Mouse (Mus musculus) kidney, adult 18-20 months (tissue): ENCODE measurements around the gene Rmi2.

Experiments used
- DNase-seq: peaks from one replicate; pipeline ENCODE4 v3.0.0; 2021

The Rmi2 gene

DNA sequence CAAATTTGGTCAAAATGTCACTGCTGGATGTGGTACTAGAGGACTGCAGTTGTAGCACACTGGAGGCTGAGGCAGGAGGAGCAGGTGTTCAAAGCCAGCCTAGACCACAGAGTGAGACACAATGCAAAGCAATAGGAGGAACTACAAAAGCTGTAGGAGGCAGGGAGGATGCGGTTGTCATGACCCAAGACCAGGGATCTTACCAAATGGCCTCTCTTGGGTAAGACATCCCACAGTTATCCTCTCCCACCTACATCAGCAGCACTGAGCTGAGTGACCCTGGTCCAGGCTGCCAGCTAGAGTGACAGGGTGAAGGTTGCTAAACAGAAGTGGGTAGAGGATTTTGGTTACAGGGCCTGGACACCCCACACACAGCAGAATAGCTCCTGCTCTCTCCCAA, 92.2 kb downstream of the Rmi2 start:
- no peak for DNase-seq

DNA sequence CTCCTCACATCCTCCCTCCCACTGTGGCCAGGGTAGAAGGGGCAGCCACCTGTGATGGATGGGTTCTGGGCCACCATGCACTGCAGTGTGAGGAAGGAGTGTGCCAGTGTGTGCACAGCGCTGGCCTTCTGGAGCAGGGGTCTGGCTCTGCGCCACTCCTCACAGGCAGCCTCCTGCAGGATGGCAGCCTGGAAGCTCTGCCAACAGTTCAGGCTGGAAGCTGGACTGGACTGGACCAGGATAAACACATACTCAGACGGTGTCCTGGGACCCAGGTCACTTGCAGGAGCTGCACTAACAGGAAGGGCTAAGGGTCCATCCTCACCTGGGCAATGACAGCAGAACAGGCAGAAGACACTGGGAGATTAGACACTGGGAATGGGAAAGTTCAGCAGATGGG, 98.5 kb downstream of the Rmi2 start:
- no peak for DNase-seq

- no peak for DNase-seq
These were observed 99.2 kb downstream of the Rmi2 start for GRCm38 (mm10) chr16:10934047-10934446.

DNA sequence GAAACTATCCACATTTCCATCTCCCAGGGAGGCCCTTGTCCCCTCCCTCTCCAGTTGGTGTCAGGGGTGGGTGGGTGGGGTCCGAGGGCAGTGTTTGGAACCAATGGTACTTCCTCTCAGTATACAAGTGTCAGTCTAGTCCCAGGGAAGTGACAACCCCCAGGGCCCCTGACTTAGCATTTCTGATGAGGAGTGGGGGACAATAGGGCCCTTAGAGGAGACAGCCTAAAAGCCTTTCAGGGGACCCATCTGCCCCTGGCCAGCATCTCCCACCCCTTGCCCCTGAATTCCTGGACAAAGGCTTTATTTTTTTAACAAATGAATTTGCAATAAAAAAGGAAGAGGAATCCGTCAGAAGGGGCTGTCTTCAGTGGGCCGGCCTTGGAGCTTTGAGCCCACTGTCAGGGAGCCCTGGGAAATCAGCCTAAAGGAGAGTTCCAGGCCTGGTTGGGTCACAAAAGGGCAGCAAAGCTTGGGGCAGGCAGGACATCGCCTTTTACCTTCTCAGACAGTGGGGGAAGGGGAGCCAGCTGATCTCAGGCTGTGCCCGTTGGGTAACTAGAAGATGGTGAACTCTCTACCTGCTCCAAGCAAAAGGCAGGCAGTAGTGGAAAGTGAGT, 102.0 kb downstream of the Rmi2 start:
- DNase-seq = no peak

GRCm38 (mm10) chr16:10937497-10937896, 102.6 kb downstream of the Rmi2 start:
- DNase-seq = no peak

DNA sequence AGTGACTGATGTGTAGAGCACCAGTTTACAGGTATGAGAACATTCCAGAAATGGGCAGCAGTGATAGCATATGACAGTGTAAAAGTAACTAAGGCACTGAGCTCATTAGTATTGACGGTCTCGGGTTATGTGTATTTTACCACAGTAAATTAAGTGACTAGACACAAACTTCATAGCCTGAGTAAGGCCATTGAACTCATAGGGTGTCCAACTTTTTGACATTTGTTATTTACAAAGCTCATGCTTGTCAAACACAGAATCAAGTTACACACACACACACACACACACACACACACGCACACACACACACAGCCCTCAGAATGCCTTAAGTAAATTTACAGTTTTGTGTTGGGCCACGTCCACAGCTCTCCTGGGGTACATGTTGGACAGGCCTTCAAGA, 105.1 kb downstream of the Rmi2 start:
- no peak for DNase-seq

DNA sequence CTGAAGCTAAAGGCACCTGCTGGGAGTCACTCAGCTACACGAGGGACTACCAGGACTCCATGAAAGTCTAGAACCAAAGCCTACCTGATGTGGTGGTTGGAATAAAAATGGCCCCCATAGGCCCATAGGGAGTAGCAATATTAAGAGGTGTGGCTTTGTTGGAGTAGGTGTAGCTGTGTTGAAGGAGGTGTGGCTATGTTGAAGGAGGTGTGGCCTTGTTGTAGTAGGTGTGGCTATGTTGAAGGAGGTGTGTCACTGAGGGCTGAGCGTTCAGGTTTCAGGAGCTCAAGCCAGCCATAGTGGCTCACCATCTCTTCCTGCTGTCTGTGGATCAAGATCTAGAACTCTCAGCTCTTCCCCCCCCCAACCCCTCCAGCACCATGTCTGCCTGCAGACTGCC, 105.8 kb downstream of the Rmi2 start:
- DNase-seq = no peak
